Mouse (Mus musculus) kidney, adult 2 months (tissue): ENCODE data around the gene Cdk5r1.

Experiments
- CTCF ChIP-seq: fragments of 200-500 bp; conservative IDR thresholded peaks from 2 replicates; pipeline ENCODE4 v1.5.1; 2011; ENCODE audit warnings: low read depth, mild to moderate bottlenecking, control low read depth, low read length, moderate library complexity, mixed read lengths; ENCODE audit not compliant: insufficient read depth, insufficient read length
- POLR2A ChIP-seq: fragments of 200-500 bp; IDR thresholded peaks from one replicate; pipeline ENCODE4 v1.6.1; 2011; ENCODE audit warnings: low read depth, low read length, control low read depth

DNA sequence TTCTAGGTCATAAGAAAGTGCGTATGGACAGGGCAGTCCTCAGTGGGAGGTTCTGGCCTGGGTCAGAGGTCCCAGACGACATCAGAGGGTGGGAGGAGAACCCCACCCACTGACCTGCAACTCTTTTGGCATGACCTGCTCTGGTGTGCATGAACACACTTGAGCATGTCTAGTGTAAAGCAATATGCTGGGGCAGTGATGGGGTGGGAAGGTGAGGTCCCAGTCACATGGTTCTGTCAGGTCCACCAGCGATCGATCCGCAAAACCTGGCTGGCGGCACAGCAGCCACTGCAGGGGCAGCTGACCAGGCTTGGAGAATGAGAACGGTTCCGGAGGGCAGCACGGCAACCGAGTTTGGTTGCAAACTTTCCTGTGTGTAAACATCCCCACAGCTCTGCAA lies 5.5 kb downstream of the Cdk5r1 start:
- TF ChIP-seq POLR2A (no peak), CTCF (no peak)
